Mouse (Mus musculus) ES-E14 (cell line): ENCODE results near the gene Tmco4. TPM values are rescaled to one million over a fixed set of nuclear protein-coding genes. Genes with fewer than 3 reads are reported as not detected.
A peak's percentile ranks its signal among the peaks of the same experiment; 100 is the strongest.

Source experiments
- DNase-seq: peaks from one replicate; pipeline ENCODE4 v3.0.0-alpha.2; 2013; ENCODE audit warnings: low read depth, low spot score
- H3K27ac ChIP-seq: 2 replicates; pipeline ENCODE4 v1.5.1; 2012; ENCODE audit warnings: low read depth, mild to moderate bottlenecking, low read length, moderate library complexity, mixed read lengths; ENCODE audit not compliant: poor library complexity, insufficient read depth, severe bottlenecking
- H3K36me3 ChIP-seq: 2 replicates; pipeline ENCODE4 v1.6.1; 2012; ENCODE audit warnings: mild to moderate bottlenecking, low read length, moderate library complexity, mixed read lengths; ENCODE audit not compliant: control insufficient read depth, poor library complexity, insufficient read depth, severe bottlenecking
- H3K4me1 ChIP-seq, 2 experiments: fragments of 150-350 bp in 1 of 2; sonication (generic) in 1 of 2; 2 replicates each; pipeline ENCODE4 v1.6.1; 2012; ENCODE audit warnings: low read length in 2 of 2, mild to moderate bottlenecking in 1 of 2, mixed read lengths in 1 of 2; ENCODE audit not compliant: control insufficient read depth in 2 of 2, insufficient read depth in 2 of 2, poor library complexity in 1 of 2
- H3K4me3 ChIP-seq, 2 experiments: fragments of 150-350 bp in 1 of 2; sonication (generic) in 1 of 2; 2 replicates each; pipeline ENCODE4 v1.5.1; 2012; ENCODE audit warnings: low read length in 2 of 2, low read depth in 1 of 2, mild to moderate bottlenecking in 1 of 2, mixed read lengths in 1 of 2; ENCODE audit not compliant: insufficient read depth in 1 of 2, poor library complexity in 1 of 2, severe bottlenecking in 1 of 2
- H3K9ac ChIP-seq: 2 replicates; pipeline ENCODE4 v1.6.1; 2012; ENCODE audit warnings: low read depth, mild to moderate bottlenecking, low read length, mixed read lengths; ENCODE audit not compliant: poor library complexity, insufficient read depth, severe bottlenecking
- H3K9me3 ChIP-seq: fragments of 150-350 bp; sonication (generic); 2 replicates; pipeline ENCODE4 v1.6.1; 2012; ENCODE audit warnings: low read depth, mild to moderate bottlenecking, low read length; ENCODE audit not compliant: control insufficient read depth, insufficient read depth
- CHD2 ChIP-seq: IDR thresholded peaks from 2 replicates; pipeline ENCODE4 v1.6.1; 2014; ENCODE audit warnings: mild to moderate bottlenecking, low read depth, low read length, inconsistent platforms
- HCFC1 ChIP-seq: IDR thresholded peaks from 2 replicates; pipeline ENCODE4 v1.6.1; 2012; ENCODE audit warnings: low read length, inconsistent platforms, borderline replicate concordance; ENCODE audit not compliant: insufficient read depth
- MAFK ChIP-seq: IDR thresholded peaks from 2 replicates; pipeline ENCODE4 v1.6.1; 2014; ENCODE audit warnings: mild to moderate bottlenecking, low read depth, low read length, inconsistent platforms; ENCODE audit not compliant: insufficient read depth
- ZC3H11A ChIP-seq: IDR thresholded peaks from 2 replicates; pipeline ENCODE4 v1.6.1; 2012; ENCODE audit warnings: low read depth, mild to moderate bottlenecking, inconsistent platforms, low read length, borderline replicate concordance
- ZNF384 ChIP-seq: IDR thresholded peaks from 2 replicates; pipeline ENCODE4 v1.6.1; 2012; ENCODE audit warnings: low read depth, low read length, inconsistent platforms
- in situ Hi-C, 2 experiments: fragments of 600-800 bp; cut with MboI; formaldehyde crosslinking; loops; one replicate each; pipeline ENCODE4 v1.15.1; 2025; ENCODE audit warnings: low sequenced_read_pairs in 2 of 2, inconsistent platforms in 1 of 2; ENCODE audit not compliant: unreplicated experiment in 2 of 2
- total RNA-seq: library from RNA; depleted of rRNA; stranded (reverse); fragments of 300-350 nt; gene quantifications from 2 replicates; pipeline ENCODE4 v1.2.3, GENCODE M21; 2012; rRNA removed

Gene Tmco4
- 4.7 and 6.4 TPM in 2 replicates for total RNA-seq

GRCm38 (mm10) chr4:138972827-138973718 is at the start of gene Tmco4:
Tmco4 (plus strand) TSS chr4:138972888.
- Histone ChIP-seq H3K4me3 (peak within 1 kb of the TSS; percentile 57 to 69), H3K36me3 (no peaks in the 10 kb centered on the region), H3K27ac (peak within 1 kb of the TSS; percentile 10), H3K9me3 (no peaks in the 10 kb centered on the region), H3K9ac (peak within 1 kb of the TSS; percentile 79), H3K4me1 (peaks cover 0 to 11% of the 10 kb centered on the region in 2 experiments; a peak in 1 of 4 replicates)
- TF ChIP-seq MAFK (no peak), HCFC1 (0 out of 2 replicates have a peak, but pooled peaks have one; percentile 18), CHD2 (no peak), ZNF384 (no peak), ZC3H11A (no peak)
- in situ Hi-C loops, result no loop called here
- peak; percentile 61 for DNase-seq

DNA sequence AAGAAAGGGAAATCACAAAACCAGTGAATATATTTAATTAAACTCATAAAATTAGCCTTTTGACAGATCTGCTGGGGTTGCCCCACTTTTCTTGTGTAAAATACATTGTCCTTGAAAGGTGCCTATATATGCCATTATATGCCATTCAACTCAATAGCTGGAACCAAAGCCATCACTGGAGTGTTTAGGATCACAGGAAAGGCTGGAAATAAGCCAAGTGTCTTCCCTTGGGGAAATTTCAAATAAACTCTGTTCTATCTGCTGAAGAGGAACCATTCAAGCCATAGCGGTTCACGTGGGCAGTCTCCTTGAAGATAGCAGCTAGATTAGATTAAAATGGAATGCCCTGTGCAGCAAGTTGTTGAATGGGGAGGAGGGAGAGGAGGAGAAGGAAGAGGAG is 47.1 kb upstream of the Tmco4 start:
- H3K27ac ChIP-seq, result no peak overlapping the region
- no peak overlapping the region for H3K4me3 ChIP-seq
- no peaks in the 10 kb centered on the region for H3K9me3 ChIP-seq
- no peaks in the 10 kb centered on the region for H3K36me3 ChIP-seq
- no peak for DNase-seq
- H3K4me1 ChIP-seq, result peaks cover 0 to 2% of the 10 kb centered on the region in 2 experiments; a peak in 1 of 4 replicates
- TF ChIP-seq CHD2 (no peak), MAFK (no peak), ZNF384 (no peak), HCFC1 (no peak), ZC3H11A (no peak)
- no peak overlapping the region for H3K9ac ChIP-seq
- in situ Hi-C loops, result no loop called here

DNA sequence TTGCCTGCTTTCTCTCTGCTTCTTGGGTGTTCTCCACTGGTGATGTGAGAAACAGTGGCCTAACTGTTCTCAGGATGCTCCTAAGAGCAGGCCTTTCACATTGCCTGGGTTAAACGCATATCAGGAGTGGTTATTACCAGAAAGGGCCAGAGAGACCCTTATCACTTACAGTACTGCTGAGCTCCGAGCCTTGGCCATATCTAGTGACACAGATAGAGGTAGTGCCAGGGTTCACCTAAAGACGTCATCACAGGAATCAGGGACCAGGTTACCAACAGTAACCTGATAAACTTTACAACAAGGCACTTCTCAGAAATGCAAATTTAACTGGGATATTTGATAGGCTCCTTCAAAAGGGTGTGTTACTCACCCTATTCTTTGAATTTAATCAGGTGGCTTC is 38.8 kb upstream of the Tmco4 start:
- no peak overlapping the region for H3K27ac ChIP-seq
- TF ChIP-seq MAFK (no peak), ZNF384 (no peak), CHD2 (no peak), HCFC1 (no peak)
- H3K36me3 ChIP-seq, result no peaks in the 10 kb centered on the region
- no peaks in the 10 kb centered on the region for H3K9me3 ChIP-seq
- H3K4me3 ChIP-seq, result no peak overlapping the region
- in situ Hi-C loops, result no loop called here
- no peak overlapping the region for H3K9ac ChIP-seq
- H3K4me1 ChIP-seq, result no peaks in the 10 kb centered on the region; a peak in 1 of 4 replicates
- DNase-seq, result no peak

- no peak overlapping the region for H3K27ac ChIP-seq
- TF ChIP-seq ZC3H11A (no peak), MAFK (no peak), ZNF384 (no peak), CHD2 (no peak), HCFC1 (no peak)
- H3K36me3 ChIP-seq, result no peaks in the 10 kb centered on the region
- no peak overlapping the region for H3K9ac ChIP-seq
- in situ Hi-C loops, result no loop called here
- no peak overlapping the region for H3K4me3 ChIP-seq
- no peaks in the 10 kb centered on the region; a peak in 1 of 4 replicates for H3K4me1 ChIP-seq
- DNase-seq, result no peak
- no peaks in the 10 kb centered on the region for H3K9me3 ChIP-seq
Observed at GRCm38 (mm10) chr4:138934456-138935145, 38.1 kb upstream of the Tmco4 start.
